Mouse (Mus musculus): ENCODE data around the gene Tmem238l. TPM values are rescaled to one million over a fixed set of nuclear protein-coding genes. Genes with fewer than 3 reads are reported as not detected.

The Tmem238l gene
- polyA plus RNA-seq, 1 experiment from 2014 or later, result 1.2 TPM

GRCm38 (mm10) chr11:67008528-67008927 is 52.1 kb downstream of the Tmem238l start:
- Histone ChIP-seq H3K4me3 (replicated peaks) (no peak overlapping the region), H3K9ac (no peak overlapping the region), H3K27me3 (replicated peaks) (no peaks in the 10 kb centered on the region), H3K4me2 (replicated peaks) (no peak overlapping the region), H3K36me3 (no peaks in the 10 kb centered on the region), H3K27ac (no peak overlapping the region), H3K9me3 (no peaks in the 10 kb centered on the region), H3K4me1 (replicated peaks) (0 out of 2 replicates have a peak, but pooled peaks cover 2% of the 10 kb centered on the region)
- WGBS, result 90% methylated on average over 4 of the region's 4 CpGs
- ATAC-seq, result no peak

DNA sequence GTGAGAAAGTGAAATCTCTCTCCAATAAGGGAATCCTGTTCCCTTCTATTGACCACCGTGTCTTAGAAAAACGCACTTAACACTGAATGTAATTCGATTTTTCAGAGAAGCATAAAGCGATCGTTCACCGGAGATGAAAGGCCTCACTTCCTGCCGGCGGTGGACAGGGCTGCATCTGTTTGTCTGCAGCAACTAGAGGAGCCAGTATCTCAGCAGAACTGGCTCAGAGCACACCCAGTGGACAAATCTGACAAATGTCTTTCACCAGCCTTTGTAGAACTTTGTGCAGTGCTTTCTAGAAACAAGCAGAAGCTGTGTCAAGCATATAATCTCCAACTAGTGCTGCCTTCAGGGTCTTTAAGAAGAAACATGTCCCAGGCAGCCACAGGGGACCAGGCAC is 54.0 kb downstream of the Tmem238l start:
- WGBS, result 6% methylated on average over 8 of the region's 8 CpGs
- Histone ChIP-seq H3K9me3 (no peaks in the 10 kb centered on the region), H3K4me1 (replicated peaks) (0 out of 2 replicates have a peak, but pooled peaks cover 2% of the 10 kb centered on the region), H3K4me2 (replicated peaks) (0 out of 2 replicates have a peak overlapping the region, but pooled peaks have one; percentile 24), H3K36me3 (no peaks in the 10 kb centered on the region), H3K4me3 (replicated peaks) (no peak overlapping the region), H3K27ac (no peak overlapping the region), H3K9ac (no peak overlapping the region), H3K27me3 (replicated peaks) (no peaks in the 10 kb centered on the region)
- ATAC-seq, result peak; percentile 45; the same call in 1 of the 2 replicates

DNA sequence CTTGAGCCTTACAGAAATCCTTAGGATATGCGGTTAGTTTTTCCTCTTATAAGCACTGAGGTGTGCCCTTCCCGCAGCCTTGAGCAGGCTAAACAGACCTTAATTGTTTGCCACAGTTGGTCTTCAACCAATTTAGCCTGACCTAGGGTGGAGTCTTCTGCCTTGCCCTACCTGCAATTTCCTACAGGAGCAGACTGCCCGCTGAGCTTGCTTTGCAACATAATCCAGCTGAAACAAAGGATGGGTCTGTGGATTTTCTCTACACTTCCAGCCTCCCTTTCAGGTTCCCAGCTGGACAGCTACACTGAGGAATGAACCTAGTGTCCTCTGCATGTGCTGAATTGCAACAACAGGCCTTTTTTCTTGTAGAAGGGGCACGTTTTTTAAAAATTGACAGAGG is 55.2 kb downstream of the Tmem238l start:
- no peaks in the 10 kb centered on the region for H3K36me3 ChIP-seq
- 56% methylated on average over 4 of the region's 4 CpGs for WGBS
- no peak overlapping the region for H3K9ac ChIP-seq
- no peak for ATAC-seq
- H3K27ac ChIP-seq, result no peak overlapping the region
- H3K4me2 ChIP-seq (replicated peaks), result no peak overlapping the region
- no peaks in the 10 kb centered on the region for H3K27me3 ChIP-seq (replicated peaks)
- 0 out of 2 replicates have a peak, but pooled peaks cover 2% of the 10 kb centered on the region for H3K4me1 ChIP-seq (replicated peaks)
- H3K9me3 ChIP-seq, result no peaks in the 10 kb centered on the region
- H3K4me3 ChIP-seq (replicated peaks), result no peak overlapping the region

Other genes with a start within 250 kb of the Tmem238l start
- gene Pirt, start 44.7 kb upstream of the Tmem238l start, polyA plus RNA-seq (2015; fragmentation: Nextera tagmentation; extraction: Ambion mirVana), result 5.7 and 6.4 TPM in 2 replicates
- gene Tmem220, start 68.5 kb downstream of the Tmem238l start, polyA plus RNA-seq (2015; fragmentation: Nextera tagmentation; extraction: Ambion mirVana), result 2.7 and 3.0 TPM in 2 replicates
- 20.8 and 24.2 TPM in 2 replicates for gene Adprm, start 96.0 kb downstream of the Tmem238l start, polyA plus RNA-seq (2015; fragmentation: Nextera tagmentation; extraction: Ambion mirVana)
- gene Sco1, start 96.0 kb downstream of the Tmem238l start, polyA plus RNA-seq (2015; fragmentation: Nextera tagmentation; extraction: Ambion mirVana), result 19.5 and 20.7 TPM in 2 replicates
- 0.48 and 1.2 TPM in 2 replicates for gene Myh3, start 121.7 kb downstream of the Tmem238l start, polyA plus RNA-seq (2015; fragmentation: Nextera tagmentation; extraction: Ambion mirVana)
- 0.03 TPM in 1 of 2 replicates, not detected in the other for gene Myh2, start 214.4 kb downstream of the Tmem238l start, polyA plus RNA-seq (2015; fragmentation: Nextera tagmentation; extraction: Ambion mirVana)
- 0.03 TPM in 1 of 2 replicates, not detected in the other for gene Myh1, start 243.4 kb downstream of the Tmem238l start, polyA plus RNA-seq (2015; fragmentation: Nextera tagmentation; extraction: Ambion mirVana)

All from intestine, embryonic 15.5 days (tissue).